Mouse (Mus musculus) liver, adult 2 months (tissue): ENCODE results near the gene Gm10490.

Experiments
- CTCF ChIP-seq: fragments of 200-500 bp; IDR thresholded peaks from 2 replicates; pipeline ENCODE4 v1.5.1; 2011; ENCODE audit warnings: low read depth, low read length, control low read depth
- POLR2A ChIP-seq: fragments of 200-500 bp; IDR thresholded peaks from 2 replicates; pipeline ENCODE4 v1.6.1; 2011; ENCODE audit warnings: low read length, control low read depth; ENCODE audit not compliant: insufficient read depth; ENCODE audit errors: extremely low read depth

DNA sequence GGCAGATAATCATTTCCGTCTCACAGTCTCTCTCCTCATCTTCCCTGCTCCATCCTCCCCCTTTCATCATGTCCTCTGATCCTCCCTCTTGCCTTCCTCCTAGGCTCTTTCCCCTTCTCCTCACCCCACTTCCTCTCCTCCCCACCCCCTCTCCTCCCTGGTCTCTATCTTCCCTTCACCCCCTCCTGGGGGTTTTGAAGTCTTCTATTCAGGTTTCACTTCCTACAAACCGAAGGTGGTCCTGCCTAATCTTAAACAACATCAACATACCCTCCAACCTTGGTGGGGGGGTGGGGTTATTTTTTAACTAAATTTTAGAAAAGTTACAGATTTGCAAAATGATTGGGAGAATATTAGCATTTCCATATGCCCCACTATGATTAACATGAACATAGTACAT, 40.8 kb upstream of the Gm10490 start:
- no peak for TF ChIP-seq POLR2A
- no peak for TF ChIP-seq CTCF
